Mouse (Mus musculus) liver, adult 2 months (tissue): ENCODE data around the gene Lrrfip1.

ENCODE experiments used
- CTCF ChIP-seq: fragments of 200-500 bp; IDR thresholded peaks from 2 replicates; pipeline ENCODE4 v1.5.1; 2011; ENCODE audit warnings: low read depth, low read length, control low read depth
- POLR2A ChIP-seq: fragments of 200-500 bp; IDR thresholded peaks from 2 replicates; pipeline ENCODE4 v1.6.1; 2011; ENCODE audit warnings: low read length, control low read depth; ENCODE audit not compliant: insufficient read depth; ENCODE audit errors: extremely low read depth

GRCm38 (mm10) chr1:91010716-91011115 is 12.2 kb downstream of the Lrrfip1 start:
- no peak for TF ChIP-seq CTCF
- TF ChIP-seq POLR2A = no peak
